Mouse (Mus musculus): ENCODE measurements at regions not wholly inside any gene's neighbourhood (a gene's known extent, or its start where the extent isn't known, plus 50 kb on each side); places are given as distances from the start of the nearest gene placed in this dataset.

GRCm38 (mm10) chr11:45058658-45059057, 441.5 kb downstream of the Ebf1 start:
- TF ChIP-seq POLR2A (IDR thresholded peaks at IDR 0.05; ENCODE audit: borderline replicate concordance, extremely low read depth, insufficient read depth, insufficient read length, poor library complexity, severe bottlenecking), result no peak
- no peak for TF ChIP-seq CTCF (IDR thresholded peaks at IDR 0.05; ENCODE audit: borderline replicate concordance, extremely low read depth, insufficient read depth, insufficient read length)

Data from brain, embryonic 14.5 days (tissue).